Mouse (Mus musculus) CH12.LX (cell line): ENCODE measurements at regions not wholly inside any gene's neighbourhood (a gene's known extent, or its start where the extent isn't known, plus 50 kb on each side); places are given as distances from the start of the nearest gene placed in this dataset.

Experiments used
- CTCF ChIP-seq, 2 experiments: IDR thresholded peaks in 1 of 2; conservative IDR thresholded peaks in 1 of 2; 2 replicates each; pipeline ENCODE4 v1.5.1; 2011 to 2012; ENCODE audit warnings: low read depth in 2 of 2, low read length in 2 of 2, improper control_type of control experiment in 1 of 2, inconsistent platforms in 1 of 2, mild to moderate bottlenecking in 1 of 2, moderate library complexity in 1 of 2
- RCOR1 ChIP-seq: conservative IDR thresholded peaks from 2 replicates; pipeline ENCODE4 v1.6.1; 2012; ENCODE audit warnings: low read depth, mild to moderate bottlenecking, inconsistent platforms, low read length, improper control_type of control experiment
- USF2 ChIP-seq: conservative IDR thresholded peaks from 2 replicates; pipeline ENCODE4 v1.6.1; 2011; ENCODE audit warnings: low read depth, low read length, improper control_type of control experiment

DNA sequence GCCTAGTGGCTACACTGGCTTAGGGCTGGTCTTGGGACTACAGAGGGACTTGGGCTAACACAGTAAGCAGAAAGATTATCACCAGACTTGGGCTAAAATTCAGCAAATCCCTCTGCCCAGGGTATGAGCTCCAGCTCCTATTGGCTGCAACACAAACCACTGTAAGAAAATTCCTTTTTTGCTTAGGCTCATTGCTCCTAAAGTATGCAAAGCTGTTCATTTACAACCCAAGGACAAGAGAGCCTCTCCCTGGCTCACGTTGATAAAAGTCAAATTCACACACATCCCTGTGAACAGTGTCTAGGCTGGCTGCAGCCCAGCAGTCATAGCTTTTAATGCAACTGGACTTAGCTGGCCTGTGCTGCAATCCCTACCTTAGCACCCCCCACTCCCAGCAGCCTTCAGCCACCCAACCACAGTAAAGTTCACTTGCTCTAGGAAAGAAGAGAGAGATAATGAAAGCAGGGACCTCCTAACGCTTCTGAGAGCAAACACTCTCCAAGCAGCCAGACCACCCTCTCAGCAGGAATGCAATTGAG is 247.6 kb downstream of the Tgfb2 start:
- TF ChIP-seq USF2 (no peak), RCOR1 (no peak), CTCF (conservative IDR thresholded peaks at IDR 0.05 in 1 of 2, IDR thresholded peaks at IDR 0.05 in 1 of 2; ENCODE audit: low read depth in 2 of 2, low read length in 2 of 2) (no peak)
